Mouse (Mus musculus) heart, adult 2 months (tissue): ENCODE results near the gene Slc38a8. TPM values are rescaled to one million over a fixed set of nuclear protein-coding genes. Genes with fewer than 3 reads are reported as not detected.

ENCODE experiments used
- DNase-seq, 2 experiments: peaks; one replicate each; pipeline ENCODE4 v3.0.0; 2021
- H3K27ac ChIP-seq: fragments of 200-600 bp; 2 replicates; pipeline ENCODE4 v1.8.1; 2022
- H3K27me3 ChIP-seq: fragments of 200-500 bp; 2 replicates; pipeline ENCODE4 v1.6.1; 2012; ENCODE audit warnings: mild to moderate bottlenecking, low read length, inconsistent platforms, mixed read lengths; ENCODE audit not compliant: control insufficient read depth, insufficient read depth
- H3K36me3 ChIP-seq: fragments of 200-500 bp; 2 replicates; pipeline ENCODE4 v1.6.1; 2012; ENCODE audit warnings: low read length, inconsistent platforms; ENCODE audit not compliant: control insufficient read depth, insufficient read depth
- H3K4me1 ChIP-seq: fragments of 200-500 bp; 2 replicates; pipeline ENCODE4 v1.6.1; 2011; ENCODE audit warnings: low read length; ENCODE audit not compliant: control insufficient read depth, insufficient read depth
- H3K4me3 ChIP-seq: fragments of 200-600 bp; 2 replicates; pipeline ENCODE4 v1.8.1; 2022
- H3K79me2 ChIP-seq: fragments of 200-500 bp; replicated peaks from 2 replicates; pipeline ENCODE4 v1.6.1; 2012; ENCODE audit warnings: mild to moderate bottlenecking, inconsistent platforms, low read length, moderate library complexity, mixed read lengths; ENCODE audit not compliant: control insufficient read depth, insufficient read depth
- H3K9ac ChIP-seq: fragments of 200-500 bp; 2 replicates; pipeline ENCODE4 v1.6.1; 2012; ENCODE audit warnings: low read depth, mild to moderate bottlenecking, control low read depth, inconsistent platforms, low read length, mixed read lengths
- CTCF ChIP-seq: fragments of 200-600 bp; IDR thresholded peaks from 2 replicates; pipeline ENCODE4 v1.8.1; 2022; ENCODE audit warnings: antibody characterized with exemption, mild to moderate bottlenecking, moderate library complexity
- EP300 ChIP-seq: fragments of 200-500 bp; IDR thresholded peaks from 2 replicates; pipeline ENCODE4 v1.6.1; 2011; ENCODE audit warnings: low read depth, low read length, control low read depth; ENCODE audit not compliant: insufficient read depth
- POLR2A ChIP-seq: fragments of 200-500 bp; IDR thresholded peaks from 2 replicates; pipeline ENCODE4 v1.6.1; 2011; ENCODE audit warnings: mild to moderate bottlenecking, low read depth, low read length, control low read depth; ENCODE audit not compliant: insufficient read depth
- WGBS: fragments of 180-500 bp; shearing (Covaris S2); methylation state at CpG from one replicate; pipeline ENCODE4 v1.1.7; 2018; 5-methylcytosine and 5-hydroxymethylcytosine counted together
- intact Hi-C: fragments of 180-260 bp; cut with DNase I; formaldehyde crosslinking; loops from one replicate; pipeline ENCODE4 v1.15.1; 2025
- long read RNA-seq: library from polyadenylated mRNA; stranded (forward); transcript quantifications from one replicate; pipeline ENCODE4 v2.0.0, GENCODE M21; 2021
- polyA plus RNA-seq: library from polyadenylated mRNA; depleted of rRNA; stranded (reverse); fragments of >200 nt; gene quantifications from 2 replicates; pipeline ENCODE4 v1.2.3, GENCODE M21; 2012; rRNA removed
- total RNA-seq, 2 experiments: library from RNA; stranded (reverse); gene quantifications; 2 replicates each; pipeline ENCODE4 v1.2.3; 2021

Slc38a8 gene
- total RNA-seq = not detected
- polyA plus RNA-seq = 0.12 TPM in 1 of 2 replicates, not detected in the other
- long read RNA-seq = 0 reads

GRCm38 (mm10) chr8:119501598-119501997 lies at the start of gene Slc38a8:
Gene Slc38a8, minus strand, starts transcription at chr8:119501698.
- intact Hi-C loops = no loop called here
- H3K36me3 ChIP-seq = no peaks in the 10 kb centered on the region
- no peak within 1 kb of the TSS for H3K4me3 ChIP-seq
- TF ChIP-seq EP300 = no peak
- no peak for TF ChIP-seq CTCF
- no peak for TF ChIP-seq POLR2A
- no peak for DNase-seq
- no peaks in the 10 kb centered on the region for H3K27me3 ChIP-seq
- H3K79me2 ChIP-seq = no peaks in the 10 kb centered on the region
- no peaks in the 10 kb centered on the region for H3K4me1 ChIP-seq
- no peak within 1 kb of the TSS for H3K27ac ChIP-seq
- WGBS = 61% methylated on average over 5 of the region's 5 CpGs
- H3K9ac ChIP-seq = no peak within 1 kb of the TSS

DNA sequence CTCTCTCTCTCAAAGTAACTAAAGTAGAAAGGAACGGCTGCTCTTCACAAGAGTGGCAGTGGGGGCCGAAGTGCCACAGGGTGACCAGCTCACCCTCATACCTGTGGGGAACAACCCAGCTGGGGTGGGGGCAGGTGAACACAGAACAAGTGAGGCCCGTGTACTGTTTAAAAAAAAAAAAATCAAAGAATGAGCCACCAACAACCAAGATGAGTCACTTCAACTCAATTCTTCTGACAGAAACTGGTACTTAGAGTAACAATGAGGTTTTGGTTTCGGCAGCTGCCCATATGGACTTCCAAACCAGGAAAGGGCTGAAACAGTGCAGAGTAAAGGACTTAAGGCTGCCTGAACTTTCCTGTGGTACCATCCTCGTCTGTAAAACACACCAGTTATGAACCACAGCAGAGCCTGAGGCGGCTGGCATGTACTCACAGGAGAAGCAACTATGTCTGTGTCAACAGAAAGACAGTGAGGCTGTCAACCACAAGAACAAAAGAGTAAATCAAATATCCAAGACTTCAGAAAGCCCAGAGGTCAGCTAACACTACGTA lies 47.1 kb upstream of the Slc38a8 start:
- TF ChIP-seq POLR2A (no peak), CTCF (no peak), EP300 (no peak)
- H3K27ac ChIP-seq = no peak overlapping the region
- H3K36me3 ChIP-seq = peaks cover 4% of the 10 kb centered on the region
- no peak for DNase-seq
- 68% methylated on average over 7 of the region's 7 CpGs for WGBS
- peaks cover 4% of the 10 kb centered on the region for H3K4me1 ChIP-seq
- intact Hi-C loops = no loop called here
- H3K27me3 ChIP-seq = no peaks in the 10 kb centered on the region
- H3K9ac ChIP-seq = no peak overlapping the region
- H3K79me2 ChIP-seq = peaks cover 9% of the 10 kb centered on the region; the same call in 1 of the 2 replicates
- H3K4me3 ChIP-seq = no peak overlapping the region

- H3K79me2 ChIP-seq = peaks cover 7% of the 10 kb centered on the region; the same call in 1 of the 2 replicates
- no peak overlapping the region for H3K9ac ChIP-seq
- DNase-seq = peak in 1 of 2 experiments; percentile 22
- TF ChIP-seq POLR2A (no peak), EP300 (no peak), CTCF (no peak)
- peaks cover 1% of the 10 kb centered on the region; the same call in 1 of the 2 replicates for H3K4me1 ChIP-seq
- WGBS = 63% methylated on average over 18 of the region's 18 CpGs
- no peak overlapping the region for H3K4me3 ChIP-seq
- peaks cover 4% of the 10 kb centered on the region for H3K36me3 ChIP-seq
- no peak overlapping the region for H3K27ac ChIP-seq
- no peaks in the 10 kb centered on the region for H3K27me3 ChIP-seq
- intact Hi-C loops = no loop called here
These were observed 45.7 kb upstream of the Slc38a8 start for GRCm38 (mm10) chr8:119547019-119547691.

DNA sequence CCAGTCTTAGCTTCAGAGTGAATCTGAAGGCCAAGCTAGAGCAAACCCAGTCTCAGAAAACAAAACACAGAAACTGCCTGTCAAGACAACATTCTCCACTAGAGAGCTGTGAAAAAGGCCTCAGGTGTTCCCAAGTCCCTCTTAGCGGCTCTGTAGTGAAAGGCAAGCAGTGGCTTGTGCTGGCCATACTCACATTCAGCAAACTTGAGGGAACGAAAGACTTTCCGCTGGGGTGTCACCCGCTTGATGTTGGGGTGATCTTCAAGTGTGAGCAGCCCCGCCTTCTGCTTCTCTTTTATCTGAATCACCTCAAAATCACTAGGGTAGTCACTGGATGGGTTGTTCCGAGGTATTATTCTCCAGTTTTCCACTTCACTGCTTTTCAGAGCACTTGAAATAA lies 44.3 kb upstream of the Slc38a8 start:
- intact Hi-C loops = no loop called here
- WGBS = 93% methylated on average over 6 of the region's 6 CpGs
- H3K79me2 ChIP-seq = peaks cover 7% of the 10 kb centered on the region; the same call in 1 of the 2 replicates
- H3K27me3 ChIP-seq = no peaks in the 10 kb centered on the region
- no peak overlapping the region for H3K9ac ChIP-seq
- no peak overlapping the region for H3K4me3 ChIP-seq
- DNase-seq = no peak
- H3K36me3 ChIP-seq = peaks cover 4% of the 10 kb centered on the region
- TF ChIP-seq CTCF (no peak), POLR2A (no peak), EP300 (no peak)
- H3K27ac ChIP-seq = no peak overlapping the region
- no peaks in the 10 kb centered on the region for H3K4me1 ChIP-seq

DNA sequence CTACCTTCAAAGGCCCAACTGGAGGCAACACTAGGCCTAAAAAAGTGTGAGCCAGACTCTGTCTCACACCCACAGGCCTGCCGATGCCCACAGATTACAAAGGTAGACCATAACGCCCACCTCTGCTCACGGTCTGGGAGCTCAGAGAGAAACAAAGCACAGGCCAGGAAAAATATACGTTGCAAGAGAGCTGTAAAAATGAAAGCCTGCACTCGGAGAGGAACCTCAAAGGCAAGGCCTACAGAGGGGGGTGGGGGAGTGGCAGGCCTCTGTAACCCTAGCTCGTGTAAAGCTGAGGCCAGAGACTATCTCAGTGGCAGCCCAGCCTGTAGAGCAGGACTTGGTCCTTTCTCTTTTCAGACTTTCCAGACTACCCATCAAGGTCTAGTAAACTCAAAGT lies 43.7 kb upstream of the Slc38a8 start:
- DNase-seq = no peak
- intact Hi-C loops = no loop called here
- Histone ChIP-seq H3K4me1 (no peaks in the 10 kb centered on the region), H3K79me2 (peaks cover 7% of the 10 kb centered on the region; the same call in 1 of the 2 replicates), H3K27me3 (no peaks in the 10 kb centered on the region), H3K9ac (no peak overlapping the region), H3K27ac (no peak overlapping the region), H3K36me3 (peaks cover 4% of the 10 kb centered on the region), H3K4me3 (no peak overlapping the region)
- no peak for TF ChIP-seq POLR2A
- TF ChIP-seq CTCF = no peak
- no peak for TF ChIP-seq EP300
- WGBS = 72% methylated on average over 6 of the region's 6 CpGs

- WGBS = 84% methylated on average over 3 of the region's 3 CpGs
- Histone ChIP-seq H3K36me3 (peaks cover 4% of the 10 kb centered on the region), H3K27me3 (no peaks in the 10 kb centered on the region), H3K9ac (no peak overlapping the region), H3K4me1 (no peaks in the 10 kb centered on the region), H3K27ac (no peak overlapping the region), H3K79me2 (peaks cover 4% of the 10 kb centered on the region; the same call in 1 of the 2 replicates), H3K4me3 (no peak overlapping the region)
- DNase-seq = no peak
- intact Hi-C loops = no loop called here
- TF ChIP-seq CTCF (no peak), POLR2A (no peak), EP300 (no peak)
These were observed 43.1 kb upstream of the Slc38a8 start for GRCm38 (mm10) chr8:119544606-119545005.
